Mouse (Mus musculus) heart, postnatal 14 days (tissue): ENCODE measurements around the gene Hnrnpl. TPM values are rescaled to one million over a fixed set of nuclear protein-coding genes. Genes with fewer than 3 reads are reported as not detected.

Experiments used
- DNase-seq, 2 experiments: peaks; one replicate each; pipeline ENCODE4 v3.0.0; 2021 to 2022
- intact Hi-C: fragments of 180-260 bp; cut with DNase I; formaldehyde crosslinking; loops from one replicate; pipeline ENCODE4 v1.15.1; 2025
- total RNA-seq, 2 experiments: library from RNA; stranded (reverse); gene quantifications; 2 replicates each; pipeline ENCODE4 v1.2.3; 2021

The Hnrnpl gene
- total RNA-seq, 2 experiments from 2014 or later: 314 to 317 TPM

- intact Hi-C loops: no loop called here
- no peak for DNase-seq
These were observed 14.9 kb downstream of the Hnrnpl start for GRCm38 (mm10) chr7:28822993-28823903.

DNA sequence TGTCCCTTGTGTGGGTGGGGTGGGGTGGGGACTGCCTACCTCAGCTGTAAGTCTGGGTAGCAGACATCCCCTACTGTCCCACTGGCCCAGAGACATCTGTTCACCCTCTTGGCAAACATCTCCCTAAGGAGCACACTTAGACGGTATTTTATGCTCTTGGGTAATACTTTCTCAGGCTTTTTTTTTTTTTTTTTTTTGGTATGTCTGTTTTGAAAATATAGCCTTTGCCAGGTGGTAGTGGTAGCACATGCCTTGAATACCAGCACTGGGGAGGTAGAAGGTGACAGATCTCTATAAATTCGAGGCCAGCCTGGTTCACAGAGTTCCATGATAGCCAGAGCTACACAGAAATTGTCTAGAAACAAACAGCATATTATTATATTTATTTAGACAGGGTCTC is 15.6 kb downstream of the Hnrnpl start:
- DNase-seq: no peak
- intact Hi-C loops: no loop called here

- intact Hi-C loops: no loop called here
These were observed 16.8 kb downstream of the Hnrnpl start, which contains the start of gene Ech1 for GRCm38 (mm10) chr7:28824941-28825685. Ech1 (plus strand) TSS chr7:28825217.

GRCm38 (mm10) chr7:28825686-28826401 is 17.5 kb downstream of the Hnrnpl start:
- intact Hi-C loops: loop anchor here (2.0 kb wide), 2 partner anchors 15 to 41 kb away; no protein-coding TSS in a partner anchor
- DNase-seq: peak in 1 of 2 experiments; percentile 49

More at GRCm38 (mm10) chr7:28824941-28825685, 16.8 kb downstream of the Hnrnpl start, which contains the start of gene Ech1:
- DNase-seq: peak; percentile 90 to 93

GRCm38 (mm10) chr7:28826402-28826772 is 18.0 kb downstream of the Hnrnpl start:
- DNase-seq: no peak
- intact Hi-C loops: loop anchor here (2.0 kb wide), 2 partner anchors 16 to 40 kb away; no protein-coding TSS in a partner anchor

- DNase-seq: peak in 1 of 2 experiments; percentile 68
- intact Hi-C loops: loop anchor here (2.0 kb wide), 2 partner anchors 17 to 39 kb away; no protein-coding TSS in a partner anchor
These were observed 19.0 kb downstream of the Hnrnpl start for GRCm38 (mm10) chr7:28827338-28827737.

- peak in 1 of 2 experiments; percentile 67 for DNase-seq
- intact Hi-C loops: loop anchor here (5.0 kb wide), 1 partner anchor 33 kb away; no protein-coding TSS in a partner anchor
These were observed 21.5 kb downstream of the Hnrnpl start for GRCm38 (mm10) chr7:28829821-28830220.

GRCm38 (mm10) chr7:28830981-28831380 is 22.6 kb downstream of the Hnrnpl start:
- no peak for DNase-seq
- intact Hi-C loops: loop anchor here (5.0 kb wide), 1 partner anchor 34 kb away; no protein-coding TSS in a partner anchor

GRCm38 (mm10) chr7:28831411-28832125 is 23.2 kb downstream of the Hnrnpl start:
- DNase-seq: no peak
- intact Hi-C loops: loop anchor here (5.0 kb wide), 1 partner anchor 34 kb away; no protein-coding TSS in a partner anchor

DNA sequence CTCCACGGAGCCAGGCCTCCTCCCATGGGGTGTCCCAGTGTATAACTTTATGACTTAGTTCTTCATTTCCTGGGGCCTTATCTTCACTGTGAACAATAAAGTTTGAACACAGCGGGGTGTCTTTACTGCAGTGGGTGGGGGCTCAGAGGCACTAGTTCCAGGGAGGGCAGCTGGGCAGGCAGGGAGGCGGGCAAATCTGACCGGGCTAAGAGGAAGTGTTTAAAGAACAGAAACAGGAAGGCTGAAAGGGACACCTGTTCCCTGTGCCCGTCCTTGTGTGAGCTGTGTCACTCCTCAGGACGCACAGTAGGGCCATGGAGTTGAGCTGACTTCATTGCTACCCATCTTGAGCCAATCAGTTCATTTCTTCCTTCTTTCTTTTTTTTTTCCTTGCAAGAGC is 23.8 kb downstream of the Hnrnpl start:
- intact Hi-C loops: loop anchor here (5.0 kb wide), 1 partner anchor 35 kb away; no protein-coding TSS in a partner anchor
- DNase-seq: no peak

DNA sequence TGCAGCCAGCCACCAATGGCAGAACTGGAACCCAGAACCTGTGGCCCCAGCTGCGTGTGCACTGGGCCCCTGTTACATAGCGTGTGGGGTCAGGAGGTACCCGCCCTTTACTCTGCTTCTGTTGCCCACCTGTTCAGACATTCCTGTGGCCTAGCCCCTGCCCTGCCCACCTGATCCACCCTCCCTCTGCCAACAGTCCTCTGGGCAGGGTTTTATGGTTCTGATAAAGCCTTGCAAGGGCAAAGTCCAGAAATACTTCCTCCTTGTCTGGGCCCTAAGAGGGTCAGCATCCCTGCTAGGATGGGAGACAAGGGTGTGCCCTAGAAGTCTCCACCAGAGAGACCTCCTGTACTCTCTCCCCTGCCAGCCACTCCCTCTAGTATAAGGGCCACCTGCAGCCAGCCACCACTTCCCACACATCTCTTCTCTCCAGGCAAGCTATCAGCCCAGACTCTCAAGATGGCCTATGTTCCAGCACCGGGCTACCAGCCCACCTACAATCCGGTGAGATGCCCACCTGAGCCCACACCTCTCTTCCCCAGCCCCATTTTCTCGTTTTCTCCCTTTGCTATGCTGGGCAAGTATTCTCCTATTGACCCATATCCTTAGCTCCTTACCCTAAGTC is 25.5 kb downstream of the Hnrnpl start, which contains the start of gene Lgals4:
Gene Lgals4 (plus strand): TSS at position 132 of the 625 bp plus-strand sequence.
- no peak for DNase-seq
- intact Hi-C loops: loop anchor here (5.0 kb wide), 1 partner anchor 37 kb away; no protein-coding TSS in a partner anchor

GRCm38 (mm10) chr7:28836936-28837335 is 28.6 kb downstream of the Hnrnpl start:
- intact Hi-C loops: no loop called here
- no peak for DNase-seq

- intact Hi-C loops: no loop called here
- no peak for DNase-seq
These were observed 30.0 kb downstream of the Hnrnpl start for GRCm38 (mm10) chr7:28838331-28838730.

- DNase-seq: no peak
- intact Hi-C loops: no loop called here
These were observed 38.9 kb downstream of the Hnrnpl start for GRCm38 (mm10) chr7:28847273-28847672.

DNA sequence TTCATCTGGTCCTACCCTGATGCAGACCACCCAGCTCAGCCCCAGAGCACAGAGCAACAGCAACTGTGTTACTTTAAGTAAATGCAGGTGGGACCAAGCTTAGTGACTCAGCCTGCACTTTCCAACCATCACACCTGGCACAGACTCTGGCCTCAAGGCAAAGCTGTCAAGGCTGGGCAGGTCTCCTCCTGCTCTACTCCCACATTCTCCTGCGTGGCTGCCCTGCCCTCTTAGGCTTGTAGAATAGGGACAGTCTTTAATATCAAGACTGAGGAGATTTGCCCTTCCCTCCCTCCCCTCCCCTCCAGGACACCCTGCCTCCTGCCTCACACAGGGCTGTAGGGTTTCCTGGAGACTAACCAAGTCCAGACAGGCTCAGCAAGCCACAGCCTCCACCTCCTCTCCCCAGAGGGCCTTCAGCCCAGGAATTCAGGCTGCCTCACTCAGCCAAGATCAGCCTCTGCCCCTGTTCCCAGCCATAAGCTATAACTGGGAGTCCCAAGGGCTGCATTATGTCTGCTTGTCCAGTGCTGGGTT is 41.4 kb downstream of the Hnrnpl start:
- intact Hi-C loops: no loop called here
- DNase-seq: no peak

GRCm38 (mm10) chr7:28850642-28851041 is 42.3 kb downstream of the Hnrnpl start:
- DNase-seq: no peak
- intact Hi-C loops: no loop called here

DNA sequence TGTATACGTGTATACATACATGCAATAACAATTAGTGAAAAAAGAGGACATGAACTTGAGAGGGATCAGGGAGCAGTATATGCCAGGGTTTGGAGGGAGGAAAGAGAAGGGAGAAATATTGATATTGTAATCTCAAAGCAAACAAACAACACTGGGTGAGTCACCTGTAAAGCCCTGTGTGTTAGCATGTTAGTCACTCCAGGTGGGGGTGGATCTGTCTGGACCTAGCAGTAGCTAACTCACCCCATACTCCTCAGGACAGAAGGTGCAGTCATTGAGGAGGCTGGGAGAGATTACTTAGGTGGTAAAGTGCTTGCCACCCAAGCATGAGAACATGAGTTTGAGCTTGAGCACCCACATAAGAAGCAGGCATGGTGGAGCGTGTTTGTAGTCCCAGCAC is 51.6 kb downstream of the Hnrnpl start:
- intact Hi-C loops: loop anchor here (10.0 kb wide), 1 partner anchor 175 kb away; no protein-coding TSS in a partner anchor

DNA sequence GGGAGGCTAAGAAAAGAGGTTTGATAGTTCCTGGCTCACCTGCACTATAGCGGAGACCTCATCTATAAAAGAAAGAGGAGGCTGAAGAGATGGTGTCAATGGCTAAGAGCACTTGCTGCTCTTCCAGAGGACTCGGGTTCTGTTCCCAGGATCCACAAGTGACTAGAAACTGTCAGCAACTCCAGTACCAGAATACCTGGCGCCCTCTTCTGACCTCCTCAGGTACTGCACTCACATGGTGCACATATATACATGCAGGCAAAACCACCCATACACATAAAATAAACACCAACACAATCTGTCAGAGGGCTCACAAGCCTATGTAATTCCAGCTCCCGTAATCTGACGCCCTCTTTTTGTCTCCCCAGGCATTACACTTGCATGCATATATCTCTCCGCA is 52.6 kb downstream of the Hnrnpl start:
- intact Hi-C loops: loop anchor here (10.0 kb wide), 1 partner anchor 174 kb away; no protein-coding TSS in a partner anchor
- no peak for DNase-seq

More for the DNA sequence above, 51.6 kb downstream of the Hnrnpl start:
- DNase-seq: no peak
